In genomic region chr9:107290897-107291296, GRCm38 (mm10) we compare ENCODE assay signal across 9 mouse cellular contexts. TPM values are rescaled to one million over a fixed set of nuclear protein-coding genes. Genes with fewer than 3 reads are reported as not detected.
DNase-seq lines count a peak whose midpoint lies in the region; ATAC-seq and TF ChIP-seq lines count a peak whose summit lies in the region.
"Had no signal": no experiment of that assay in that cellular context is flagged by ENCODE, and none has a peak within 500 bp of the region (broad histone marks: within the 10 kb centered on the region; RNA-seq: fewer than 3 reads in every experiment).

No protein-coding gene starts in this region.

- peak; percentile 100 for TF ChIP-seq CTCF in left cerebral cortex, adult 2 months (IDR thresholded peaks at IDR 0.05)

- 0 out of 2 replicates have a peak, but pooled peaks have one; percentile 45 for ATAC-seq in forebrain, embryonic 12.5 days (ENCODE audit: low FRiP score)
- ATAC-seq in hematopoietic stem cell, adult 5-6 weeks (replicated peaks in 1 of 2; ENCODE audit: insufficient read depth in 1 of 2, low FRiP score in 2 of 2, low TSS enrichment in 1 of 2, low read depth in 1 of 2, poor library complexity in 2 of 2, severe bottlenecking in 2 of 2) = peak; percentile 30 to 42; a peak in 3 of 4 replicates
- 0 out of 2 replicates have a peak, but pooled peaks have one; percentile 36 for ATAC-seq in midbrain, embryonic 11.5 days (ENCODE audit: low FRiP score)

- peaks cover 53% of the 10 kb centered on the region for H3K27me3 ChIP-seq in forebrain, embryonic 12.5 days
- H3K27me3 ChIP-seq in midbrain, embryonic 11.5 days (ENCODE audit: control insufficient read depth, insufficient read depth, low read length) = peaks cover 10% of the 10 kb centered on the region

- no peak overlapping the region for H3K27ac ChIP-seq in forebrain, embryonic 12.5 days
- H3K27ac ChIP-seq in left cerebral cortex, adult 2 months = no peak overlapping the region
- no peak overlapping the region for H3K27ac ChIP-seq in midbrain, embryonic 11.5 days (ENCODE audit: low read depth, low read length)
- H3K27ac ChIP-seq: limb, embryonic 12.5 days had no signal

- peaks cover 15% of the 10 kb centered on the region for H3K4me1 ChIP-seq in forebrain, embryonic 12.5 days
- H3K4me1 ChIP-seq in midbrain, embryonic 11.5 days (ENCODE audit: control insufficient read depth, insufficient read depth, low read length) = 0 out of 2 replicates have a peak, but pooled peaks cover 5% of the 10 kb centered on the region

- intact Hi-C loops in left cerebral cortex, adult 2 months (cut with DNase I) = loop anchor here (2.0 to 10.0 kb wide), 8 partner anchors 44 to 606 kb away; partner anchors contain the start of genes Rbm15b and Tex264

- no peak overlapping the region for H3K9ac ChIP-seq in forebrain, embryonic 12.5 days
- no peak overlapping the region for H3K9ac ChIP-seq in midbrain, embryonic 11.5 days (ENCODE audit: low read length)
- H3K9ac ChIP-seq: limb, embryonic 12.5 days had no signal

- no peaks in the 10 kb centered on the region for H3K9me3 ChIP-seq in forebrain, embryonic 12.5 days
- H3K9me3 ChIP-seq in midbrain, embryonic 11.5 days (ENCODE audit: control insufficient read depth, low read length) = no peaks in the 10 kb centered on the region
- H3K9me3 ChIP-seq: limb, embryonic 12.5 days had no signal

- WGBS in forebrain, embryonic 12.5 days = 31% methylated on average over 10 of the region's 10 CpGs
- 26% methylated on average over 10 of the region's 10 CpGs for WGBS in midbrain, embryonic 11.5 days

- no peak overlapping the region for H3K4me2 ChIP-seq in forebrain, embryonic 12.5 days
- no peak overlapping the region for H3K4me2 ChIP-seq in midbrain, embryonic 11.5 days

- no peak overlapping the region for H3K4me3 ChIP-seq in forebrain, embryonic 12.5 days (replicated peaks)
- H3K4me3 ChIP-seq in left cerebral cortex, adult 2 months = no peak overlapping the region
- no peak overlapping the region for H3K4me3 ChIP-seq in midbrain, embryonic 11.5 days (ENCODE audit: low read depth, low read length)
- H3K4me3 ChIP-seq: limb, embryonic 12.5 days had no signal

- DNase-seq in NIH3T3 (ENCODE audit: low read depth) = peak; percentile 82
- DNase-seq in brain, adult 2 months (ENCODE audit: low read depth, low spot score) = peak; percentile 84
- peak; percentile 75 to 88 for DNase-seq in left cerebral cortex, adult 2 months (ENCODE audit: extremely low spot score in 1 of 2, low spot score in 2 of 2)
- DNase-seq in midbrain, embryonic 11.5 days (ENCODE audit: low spot score, missing footprints) = peak; percentile 99
- peak; percentile 75 for DNase-seq in skeletal muscle tissue, adult 2 months (ENCODE audit: low read depth, low spot score)
- no peak for DNase-seq in c-Kit-positive CD71-positive TER-119-positive erythroid progenitor cells, embryonic 14.5 days (ENCODE audit: low spot score)

- no peaks in the 10 kb centered on the region for H3K36me3 ChIP-seq in forebrain, embryonic 12.5 days (replicated peaks)
- H3K36me3 ChIP-seq in midbrain, embryonic 11.5 days (ENCODE audit: control insufficient read depth, insufficient read depth, low read length) = no peaks in the 10 kb centered on the region
- H3K36me3 ChIP-seq: limb, embryonic 12.5 days had no signal

RNA-seq across cellular contexts. Expression of gene Mapkapk3, which starts 1.2 kb away (rescaled TPM):
- polyA plus RNA-seq in forebrain, embryonic 12.5 days (2016; fragmentation: Nextera tagmentation; extraction: Ambion mirVana) = 2.4 and 3.7 TPM in 2 replicates
- 62.0 and 62.6 TPM in 2 replicates for total RNA-seq in hematopoietic stem cell, adult 5-6 weeks (2017)
- 1 to 10 TPM; 3.4 to 3.5 TPM for total RNA-seq in left cerebral cortex, adult 2 months (2021)
- polyA plus RNA-seq in midbrain, embryonic 11.5 days (2014; fragmentation: Nextera tagmentation; extraction: Ambion mirVana) = 2.5 and 2.7 TPM in 2 replicates

RNA-seq across cellular contexts. Expression of gene Cish, which starts 4.9 kb away (rescaled TPM):
- polyA plus RNA-seq in forebrain, embryonic 12.5 days (2016; fragmentation: Nextera tagmentation; extraction: Ambion mirVana) = 4.5 and 6.0 TPM in 2 replicates
- total RNA-seq in hematopoietic stem cell, adult 5-6 weeks (2017) = 1.4 and 3.5 TPM in 2 replicates
- total RNA-seq in left cerebral cortex, adult 2 months (2021) = 10 to 100 TPM in 1 of 2 experiments, 1 to 10 TPM in 1; 9.6 to 10.7 TPM
- 4.0 and 4.2 TPM in 2 replicates for polyA plus RNA-seq in midbrain, embryonic 11.5 days (2014; fragmentation: Nextera tagmentation; extraction: Ambion mirVana)

RNA-seq across cellular contexts. Expression of gene Hemk1, which starts 47.3 kb away (rescaled TPM):
- polyA plus RNA-seq in forebrain, embryonic 12.5 days (2016; fragmentation: Nextera tagmentation; extraction: Ambion mirVana) = 10.3 and 12.0 TPM in 2 replicates
- 11.5 and 37.2 TPM in 2 replicates for total RNA-seq in hematopoietic stem cell, adult 5-6 weeks (2017)
- total RNA-seq in left cerebral cortex, adult 2 months (2021) = 10 to 100 TPM; 18.6 to 21.5 TPM
- 9.9 and 10.7 TPM in 2 replicates for polyA plus RNA-seq in midbrain, embryonic 11.5 days (2014; fragmentation: Nextera tagmentation; extraction: Ambion mirVana)

RNA-seq across cellular contexts. Expression of gene 6430571L13Rik, which starts 49.5 kb away (rescaled TPM):
- 2.2 and 2.9 TPM in 2 replicates for polyA plus RNA-seq in forebrain, embryonic 12.5 days (2016; fragmentation: Nextera tagmentation; extraction: Ambion mirVana)
- 0.25 and 0.50 TPM in 2 replicates for total RNA-seq in hematopoietic stem cell, adult 5-6 weeks (2017)
- 1 to 10 TPM; 4.3 to 4.4 TPM for total RNA-seq in left cerebral cortex, adult 2 months (2021)
- 2.0 and 2.3 TPM in 2 replicates for polyA plus RNA-seq in midbrain, embryonic 11.5 days (2014; fragmentation: Nextera tagmentation; extraction: Ambion mirVana)

RNA-seq across cellular contexts. Expression of gene Dock3, which starts 59.2 kb away (rescaled TPM):
- 12.3 and 13.8 TPM in 2 replicates for polyA plus RNA-seq in forebrain, embryonic 12.5 days (2016; fragmentation: Nextera tagmentation; extraction: Ambion mirVana)
- total RNA-seq in hematopoietic stem cell, adult 5-6 weeks (2017) = 2.6 and 8.9 TPM in 2 replicates
- total RNA-seq in left cerebral cortex, adult 2 months (2021) = 100 to 1,000 TPM; 216 to 221 TPM
- 7.0 and 9.3 TPM in 2 replicates for polyA plus RNA-seq in midbrain, embryonic 11.5 days (2014; fragmentation: Nextera tagmentation; extraction: Ambion mirVana)

Comparison
In these comparisons a context has a peak if more than half of its experiments do, and no peak if none do; other contexts are left out.
1. RNA of gene Mapkapk3, which starts 1.2 kb away (total RNA-seq): 62.0 to 62.6 TPM in hematopoietic stem cell, adult 5-6 weeks; 3.4 to 3.5 TPM in left cerebral cortex, adult 2 months; every median in the first group is over 10 times any median in the second.
2. Peak in every context shown above with its lines, with median percentiles within 50 percentile points of each other: ATAC-seq.